Mouse (Mus musculus) heart, adult 2 months (tissue): ENCODE results near the gene Cavin1.

ENCODE experiments used
- CTCF ChIP-seq: fragments of 200-600 bp; IDR thresholded peaks from 2 replicates; pipeline ENCODE4 v1.8.1; 2022; ENCODE audit warnings: antibody characterized with exemption, mild to moderate bottlenecking, moderate library complexity
- POLR2A ChIP-seq: fragments of 200-500 bp; IDR thresholded peaks from 2 replicates; pipeline ENCODE4 v1.6.1; 2011; ENCODE audit warnings: mild to moderate bottlenecking, low read depth, low read length, control low read depth; ENCODE audit not compliant: insufficient read depth

GRCm38 (mm10) chr11:100998836-100999235 lies 28.1 kb upstream of the Cavin1 start:
- TF ChIP-seq CTCF (no peak), POLR2A (no peak)
